Mouse (Mus musculus) ovary, adult 18-20 months (tissue): ENCODE results near the gene March10.

ENCODE experiments used
- DNase-seq: peaks from one replicate; pipeline ENCODE4 v3.0.0; 2022; ENCODE audit warnings: low spot score, mixed read lengths

The March10 gene

GRCm38 (mm10) chr11:105402355-105402754 lies 54.2 kb downstream of the March10 start:
- no peak for DNase-seq

- no peak for DNase-seq
Measured at GRCm38 (mm10) chr11:105390290-105390689, 66.2 kb downstream of the March10 start.

GRCm38 (mm10) chr11:105388636-105389035 lies 67.9 kb downstream of the March10 start:
- DNase-seq, result no peak

GRCm38 (mm10) chr11:105385266-105385665 lies 71.3 kb downstream of the March10 start:
- no peak for DNase-seq

GRCm38 (mm10) chr11:105375821-105376235 lies 80.7 kb downstream of the March10 start:
- no peak for DNase-seq

- no peak for DNase-seq
Measured at GRCm38 (mm10) chr11:105374526-105375175, 81.9 kb downstream of the March10 start.

- no peak for DNase-seq
Measured at GRCm38 (mm10) chr11:105373881-105374280, 82.7 kb downstream of the March10 start.

- DNase-seq, result no peak
Measured at GRCm38 (mm10) chr11:105371818-105372217, 84.7 kb downstream of the March10 start.

GRCm38 (mm10) chr11:105369526-105370386 lies 86.8 kb downstream of the March10 start:
- no peak for DNase-seq

GRCm38 (mm10) chr11:105368833-105369232 lies 87.7 kb downstream of the March10 start:
- DNase-seq, result no peak

GRCm38 (mm10) chr11:105367163-105367562 lies 89.4 kb downstream of the March10 start:
- no peak for DNase-seq

GRCm38 (mm10) chr11:105366051-105366450 lies 90.5 kb downstream of the March10 start:
- DNase-seq, result no peak

GRCm38 (mm10) chr11:105365611-105366010 lies 90.9 kb downstream of the March10 start:
- no peak for DNase-seq

GRCm38 (mm10) chr11:105364386-105365065 lies 92.0 kb downstream of the March10 start:
- no peak for DNase-seq

- no peak for DNase-seq
Measured at GRCm38 (mm10) chr11:105363598-105364385, 92.7 kb downstream of the March10 start.

- peak; percentile 72 for DNase-seq
Measured at GRCm38 (mm10) chr11:105362946-105363597, 93.5 kb downstream of the March10 start.

- DNase-seq, result no peak
Measured at GRCm38 (mm10) chr11:105362041-105362765, 94.3 kb downstream of the March10 start.

GRCm38 (mm10) chr11:105356301-105356700 lies 100.2 kb downstream of the March10 start:
- DNase-seq, result no peak

- DNase-seq, result no peak
Measured at GRCm38 (mm10) chr11:105353891-105354280, 102.6 kb downstream of the March10 start.
